Mouse (Mus musculus) T-cell, adult 2 months (primary cell): Measurements from ENCODE around the gene Rgsl1.

Experiments used
- DNase-seq: peaks from one replicate; pipeline ENCODE4 v3.0.0; 2022; ENCODE audit warnings: low spot score

Gene Rgsl1

DNA sequence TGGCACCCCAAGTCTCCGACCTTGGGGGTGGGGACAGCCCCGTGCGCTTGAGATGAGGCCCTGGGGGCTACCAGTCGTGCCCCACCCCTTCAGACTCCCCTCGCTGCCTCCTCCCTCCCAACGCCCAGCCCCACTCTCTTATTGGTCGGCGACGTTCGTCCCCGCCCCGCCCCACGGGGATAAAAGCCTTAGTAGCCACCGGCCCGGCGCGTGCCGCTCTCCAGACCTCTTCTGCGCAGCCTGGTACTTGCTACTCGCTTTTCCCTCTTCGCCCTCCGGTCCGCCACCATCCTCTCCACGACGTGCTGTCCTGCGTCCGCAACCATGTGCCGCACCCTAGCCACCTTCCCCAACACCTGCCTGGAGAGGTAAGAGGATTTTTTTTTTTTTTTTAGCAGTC, 103.8 kb downstream of the Rgsl1 start, which contains the start of gene Rgs16:
Gene Rgs16 (plus strand): TSS at position 205 of the 400 bp plus-strand sequence.
- DNase-seq = peak; percentile 56

DNA sequence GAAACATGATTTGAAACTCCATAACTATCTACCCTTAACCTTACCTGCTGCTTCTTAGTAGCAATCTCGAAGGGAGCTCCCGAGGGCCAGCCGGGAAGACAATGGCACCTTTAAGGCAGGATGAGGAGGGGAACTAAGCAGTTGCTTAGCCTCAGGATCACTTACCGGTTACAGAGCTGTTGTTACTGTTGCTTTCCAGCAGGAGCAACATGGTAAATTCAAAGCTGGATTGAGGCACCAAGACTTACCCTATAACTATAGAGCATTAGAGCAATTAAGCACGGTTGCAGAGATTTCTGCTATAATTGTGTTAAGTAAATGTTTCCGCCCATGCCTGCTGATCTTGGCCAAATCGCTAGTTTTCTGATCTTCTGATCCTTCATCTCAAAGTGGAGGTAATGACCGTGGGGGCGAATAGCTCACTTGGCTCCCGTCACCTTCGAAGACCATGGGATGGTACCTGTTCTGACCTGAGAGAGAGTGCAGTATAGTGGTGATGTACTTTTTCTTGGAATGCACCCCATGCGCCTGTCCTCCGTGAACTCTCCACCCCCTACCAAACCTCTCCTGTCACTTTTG, 104.4 kb downstream of the Rgsl1 start:
- DNase-seq = no peak

DNA sequence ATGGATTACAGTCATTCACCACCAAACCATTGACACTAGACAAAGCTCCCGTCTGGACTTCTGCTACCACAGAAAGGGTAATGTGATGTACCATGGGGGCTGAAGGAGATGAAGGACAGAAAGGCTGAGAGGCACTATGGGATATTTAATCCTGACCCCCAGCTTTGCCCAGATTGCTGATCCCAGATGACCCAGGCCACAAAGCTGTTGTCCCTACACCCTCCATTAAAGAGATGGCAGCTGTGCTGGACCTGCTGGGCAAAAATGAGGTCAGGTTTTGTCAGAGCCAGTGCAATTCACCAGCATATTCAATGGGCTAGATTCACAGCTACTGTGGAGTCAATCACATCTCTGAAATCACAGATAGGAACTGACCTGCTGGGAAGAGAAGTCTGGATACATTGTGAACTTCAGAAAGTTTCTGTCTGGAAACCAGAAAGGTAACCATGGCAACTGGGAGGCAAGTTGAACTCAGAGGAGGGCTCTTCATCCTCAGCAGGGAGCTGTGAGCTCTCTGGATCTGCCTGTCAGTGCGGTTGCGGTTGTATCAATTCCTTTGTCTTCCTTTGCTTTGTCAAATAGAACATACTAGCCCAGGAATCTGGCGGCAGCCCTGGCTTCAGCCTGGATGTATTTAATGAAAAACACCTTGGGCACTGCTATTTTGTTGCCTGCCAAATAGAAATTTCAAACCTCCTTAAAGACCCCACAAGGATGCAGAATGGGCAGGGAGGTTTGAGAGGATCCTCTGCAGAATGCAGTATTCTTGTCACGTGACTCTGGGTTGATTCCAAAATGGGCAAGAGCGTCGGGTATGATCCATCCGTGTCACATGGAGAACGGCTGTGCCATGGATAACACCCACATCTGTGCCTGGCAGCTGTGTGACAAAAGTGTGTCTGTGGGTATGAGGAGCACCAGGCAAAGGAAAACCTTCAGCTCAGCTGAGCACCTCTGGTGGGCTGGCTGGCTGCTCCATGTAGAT, 106.5 kb downstream of the Rgsl1 start:
- no peak for DNase-seq

DNA sequence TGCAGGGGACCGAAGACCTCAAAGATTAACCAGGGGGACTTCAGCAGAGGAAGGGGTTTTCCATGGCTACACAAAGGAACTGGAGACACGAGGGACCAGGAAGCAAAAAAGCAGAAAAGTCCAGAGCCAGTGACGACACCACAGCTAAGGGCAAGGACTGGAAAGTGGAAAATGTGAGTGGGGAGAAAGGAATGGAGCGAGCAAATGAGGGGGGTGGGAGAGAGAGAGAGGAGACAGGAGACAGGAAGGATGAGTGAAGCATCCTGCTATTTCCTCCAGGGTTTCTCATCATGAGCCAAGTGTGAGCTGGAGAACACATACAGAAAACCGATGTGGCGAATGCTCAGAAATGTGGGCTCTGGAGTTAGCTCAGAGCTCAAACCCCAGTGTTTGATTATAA, 107.8 kb downstream of the Rgsl1 start:
- DNase-seq = no peak

DNA sequence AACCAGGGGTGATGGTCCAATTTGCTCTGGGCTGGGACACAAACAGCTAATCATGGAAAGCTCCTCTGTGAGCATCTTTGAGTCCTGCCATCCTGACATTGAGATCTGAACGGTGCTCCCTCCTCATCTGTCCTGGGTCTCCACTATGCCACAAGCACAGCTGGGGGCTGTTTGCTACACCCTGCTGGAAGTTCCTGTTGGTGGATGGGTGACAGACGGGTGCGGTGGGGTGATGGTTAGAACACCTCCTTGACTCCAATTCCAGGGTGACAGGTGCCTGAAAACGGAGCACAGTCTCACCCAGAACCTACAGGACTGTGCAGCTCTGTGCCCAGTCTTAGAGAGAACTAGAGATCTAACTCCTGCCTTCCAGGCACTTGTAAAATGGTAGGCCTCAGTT, 109.1 kb downstream of the Rgsl1 start:
- DNase-seq = no peak

DNA sequence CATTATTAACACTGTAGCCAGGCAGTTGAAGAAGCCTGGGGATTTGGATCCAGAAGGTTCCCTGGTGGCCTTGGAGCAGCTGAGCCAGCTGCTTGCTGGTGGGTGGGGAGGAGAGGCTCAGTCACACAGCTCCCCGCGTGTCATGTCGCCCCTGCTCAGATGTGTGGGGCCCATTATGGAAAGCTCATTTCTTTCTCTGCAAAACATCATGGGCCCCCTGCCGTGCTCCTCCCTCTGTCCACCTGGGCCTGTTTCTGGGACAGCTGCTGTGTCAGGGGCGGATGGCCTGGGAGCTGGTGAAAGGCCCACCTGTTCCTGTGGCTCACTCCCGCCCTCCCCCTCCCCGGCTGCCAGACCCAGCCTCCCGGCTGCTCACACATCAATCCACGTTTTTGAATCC, 110.8 kb downstream of the Rgsl1 start:
- DNase-seq = no peak

DNA sequence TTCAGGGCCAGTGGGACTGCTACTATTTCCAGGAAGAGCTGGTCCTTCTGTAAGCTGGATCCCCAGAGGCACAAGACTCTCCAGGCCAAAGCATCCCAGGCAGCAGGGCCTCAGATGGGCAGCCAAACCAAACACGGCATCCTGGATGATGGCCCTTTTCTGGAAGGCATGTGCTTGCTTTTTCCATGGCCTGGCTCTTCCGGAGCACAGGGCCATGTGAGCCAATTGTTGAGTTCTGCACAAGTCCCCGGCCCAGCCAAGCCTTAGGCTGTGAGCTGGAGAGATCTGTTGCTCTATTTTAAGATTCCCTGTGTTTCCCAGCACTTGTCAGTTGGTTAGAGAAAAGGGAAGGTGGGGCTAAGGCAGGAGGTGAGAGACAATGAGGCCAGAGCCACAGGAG, 113.3 kb downstream of the Rgsl1 start:
- no peak for DNase-seq

DNA sequence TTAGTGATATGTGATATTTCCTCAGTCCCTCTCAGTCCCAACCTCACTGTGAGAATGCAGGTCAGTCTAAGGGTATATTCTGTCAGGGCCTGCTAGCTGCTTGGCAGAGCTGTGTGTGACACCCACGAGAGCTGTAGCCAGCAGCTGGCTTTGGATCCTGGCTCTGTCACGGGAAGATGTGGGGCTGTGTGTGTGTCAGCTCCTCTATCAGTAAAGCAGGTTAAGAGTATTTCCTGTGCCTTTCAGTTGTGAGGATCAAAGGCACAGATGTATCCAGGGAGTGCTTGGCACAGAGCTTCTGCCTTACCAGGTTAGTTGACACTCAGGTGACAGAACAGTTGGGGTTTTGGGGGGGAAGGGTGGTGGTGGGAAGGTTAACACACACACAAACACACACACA, 114.1 kb downstream of the Rgsl1 start:
- DNase-seq = no peak
